Mouse (Mus musculus) stomach, postnatal 0 days (tissue): ENCODE measurements around the gene Nos3. TPM values are rescaled to one million over a fixed set of nuclear protein-coding genes. Genes with fewer than 3 reads are reported as not detected.

ENCODE experiments used
- ATAC-seq: fragments of 200-750 bp; cut with Nextera tagmentation; 2 replicates; pipeline ENCODE4 v1.8.0; 2017; ENCODE audit not compliant: low FRiP score, low TSS enrichment
- DNase-seq: peaks from one replicate; pipeline ENCODE4 v3.0.0-alpha.2; 2016; ENCODE audit warnings: low spot score
- H3K27ac ChIP-seq: fragments of 300-500 bp; sonication (generic); replicated peaks from 2 replicates; pipeline ENCODE4 v1.5.1; 2014; ENCODE audit warnings: mild to moderate bottlenecking, control low read depth
- H3K27me3 ChIP-seq: fragments of 300-500 bp; sonication (generic); 2 replicates; pipeline ENCODE4 v1.6.1; 2014; ENCODE audit warnings: low read length; ENCODE audit not compliant: control insufficient read depth, insufficient read depth
- H3K36me3 ChIP-seq: fragments of 300-500 bp; sonication (generic); 2 replicates; pipeline ENCODE4 v1.6.1; 2014; ENCODE audit warnings: low read length, mixed read lengths; ENCODE audit not compliant: control insufficient read depth, insufficient read depth
- H3K4me1 ChIP-seq: fragments of 300-500 bp; sonication (generic); replicated peaks from 2 replicates; pipeline ENCODE4 v1.6.1; 2014; ENCODE audit warnings: antibody characterized with exemption; ENCODE audit not compliant: control insufficient read depth, insufficient read depth
- H3K4me2 ChIP-seq: fragments of 300-500 bp; sonication (generic); replicated peaks from 2 replicates; pipeline ENCODE4 v1.6.1; 2014; ENCODE audit warnings: low read depth, mild to moderate bottlenecking, control low read depth, moderate library complexity
- H3K4me3 ChIP-seq: fragments of 300-500 bp; sonication (generic); 2 replicates; pipeline ENCODE4 v1.5.1; 2014; ENCODE audit warnings: low read depth, low read length, control low read depth
- H3K9ac ChIP-seq: fragments of 300-500 bp; sonication (generic); 2 replicates; pipeline ENCODE4 v1.6.1; 2014; ENCODE audit warnings: mild to moderate bottlenecking, low read length, control low read depth, mixed read lengths
- H3K9me3 ChIP-seq: fragments of 300-500 bp; sonication (generic); 2 replicates; pipeline ENCODE4 v1.6.1; 2016; ENCODE audit warnings: low read length; ENCODE audit not compliant: control insufficient read depth
- CTCF ChIP-seq: IDR thresholded peaks from 2 replicates; pipeline ENCODE4 v1.5.1; 2016; ENCODE audit warnings: antibody characterized with exemption, low read depth, mild to moderate bottlenecking, moderate library complexity
- EP300 ChIP-seq: optimal IDR thresholded peaks from 2 replicates; pipeline ENCODE3; 2016; ENCODE audit warnings: antibody characterized with exemption
- WGBS: fragments of 180-500 bp; shearing (Covaris S2); extraction: QIAGEN DNeasy Blood & Tissue Kit; methylation state at CpG from one replicate; pipeline ENCODE4 v1.1.7; 2014; 5-methylcytosine and 5-hydroxymethylcytosine counted together
- polyA plus RNA-seq: library from polyadenylated mRNA; unstranded; fragments of >200 nt; fragmentation: Nextera tagmentation; extraction: Ambion mirVana; gene quantifications from 2 replicates; pipeline ENCODE4 v1.2.1, GENCODE M21; 2015

Gene Nos3
- polyA plus RNA-seq, 1 experiment from 2014 or later = 3.2 TPM

GRCm38 (mm10) chr5:24381486-24381885 is 16.9 kb downstream of the Nos3 start:
- Histone ChIP-seq H3K4me2 (no peak overlapping the region), H3K4me1 (0 out of 2 replicates have a peak, but pooled peaks cover 2% of the 10 kb centered on the region), H3K27ac (no peak overlapping the region), H3K9me3 (no peaks in the 10 kb centered on the region), H3K36me3 (no peaks in the 10 kb centered on the region), H3K9ac (no peak overlapping the region), H3K27me3 (no peaks in the 10 kb centered on the region), H3K4me3 (no peak overlapping the region)
- no peak for TF ChIP-seq CTCF
- DNase-seq = no peak
- ATAC-seq = no peak
- WGBS = 69% methylated on average over 6 of the region's 6 CpGs

GRCm38 (mm10) chr5:24381988-24382387 is 17.4 kb downstream of the Nos3 start:
- Histone ChIP-seq H3K4me3 (no peak overlapping the region), H3K4me2 (no peak overlapping the region), H3K9ac (no peak overlapping the region), H3K36me3 (no peaks in the 10 kb centered on the region), H3K27me3 (no peaks in the 10 kb centered on the region), H3K27ac (no peak overlapping the region), H3K4me1 (0 out of 2 replicates have a peak, but pooled peaks cover 2% of the 10 kb centered on the region), H3K9me3 (no peaks in the 10 kb centered on the region)
- DNase-seq = no peak
- WGBS = 84% methylated on average over 2 of the region's 2 CpGs
- no peak for TF ChIP-seq EP300
- TF ChIP-seq CTCF = no peak
- no peak for ATAC-seq

GRCm38 (mm10) chr5:24383026-24383859 is 18.6 kb downstream of the Nos3 start:
- ATAC-seq (peak; percentile 90), DNase-seq (peak; percentile 94)
- H3K4me2 ChIP-seq = peak overlapping the region; percentile 59
- no peaks in the 10 kb centered on the region for H3K9me3 ChIP-seq
- H3K36me3 ChIP-seq = no peaks in the 10 kb centered on the region
- peak overlapping the region; percentile 38; the same call in 1 of the 2 replicates for H3K9ac ChIP-seq
- no peaks in the 10 kb centered on the region; the same call in 1 of the 2 replicates for H3K27me3 ChIP-seq
- H3K4me3 ChIP-seq = peak overlapping the region; percentile 32
- TF ChIP-seq EP300 (no peak), CTCF (peak; percentile 74)
- WGBS = 2% methylated on average over 34 of the region's 34 CpGs
- H3K4me1 ChIP-seq = 0 out of 2 replicates have a peak, but pooled peaks cover 5% of the 10 kb centered on the region
- peak overlapping the region; percentile 24 for H3K27ac ChIP-seq

- DNase-seq = no peak
- peak overlapping the region; percentile 24; the same call in 1 of the 2 replicates for H3K27ac ChIP-seq
Observed at GRCm38 (mm10) chr5:24384407-24384806, 19.8 kb downstream of the Nos3 start.

GRCm38 (mm10) chr5:24385374-24385773 is 20.8 kb downstream of the Nos3 start:
- Histone ChIP-seq H3K4me2 (no peak overlapping the region), H3K27me3 (no peaks in the 10 kb centered on the region; the same call in 1 of the 2 replicates), H3K4me3 (no peak overlapping the region), H3K4me1 (0 out of 2 replicates have a peak, but pooled peaks cover 5% of the 10 kb centered on the region), H3K9ac (no peak overlapping the region), H3K36me3 (no peaks in the 10 kb centered on the region), H3K27ac (no peak overlapping the region), H3K9me3 (no peaks in the 10 kb centered on the region)
- DNase-seq = no peak
- 90% methylated on average over 5 of the region's 5 CpGs for WGBS
- TF ChIP-seq CTCF (no peak), EP300 (no peak)
- no peak for ATAC-seq

More at GRCm38 (mm10) chr5:24384407-24384806, 19.8 kb downstream of the Nos3 start:
- Histone ChIP-seq H3K36me3 (no peaks in the 10 kb centered on the region), H3K9ac (no peak overlapping the region), H3K27me3 (no peaks in the 10 kb centered on the region; the same call in 1 of the 2 replicates), H3K4me2 (no peak overlapping the region), H3K4me3 (no peak overlapping the region), H3K4me1 (0 out of 2 replicates have a peak, but pooled peaks cover 5% of the 10 kb centered on the region), H3K9me3 (no peaks in the 10 kb centered on the region)
- WGBS = 59% methylated on average over 6 of the region's 6 CpGs
- no peak for TF ChIP-seq CTCF
- no peak for TF ChIP-seq EP300
- ATAC-seq = no peak
